Mouse (Mus musculus): Measurements from ENCODE around the gene Aloxe3.

DNA sequence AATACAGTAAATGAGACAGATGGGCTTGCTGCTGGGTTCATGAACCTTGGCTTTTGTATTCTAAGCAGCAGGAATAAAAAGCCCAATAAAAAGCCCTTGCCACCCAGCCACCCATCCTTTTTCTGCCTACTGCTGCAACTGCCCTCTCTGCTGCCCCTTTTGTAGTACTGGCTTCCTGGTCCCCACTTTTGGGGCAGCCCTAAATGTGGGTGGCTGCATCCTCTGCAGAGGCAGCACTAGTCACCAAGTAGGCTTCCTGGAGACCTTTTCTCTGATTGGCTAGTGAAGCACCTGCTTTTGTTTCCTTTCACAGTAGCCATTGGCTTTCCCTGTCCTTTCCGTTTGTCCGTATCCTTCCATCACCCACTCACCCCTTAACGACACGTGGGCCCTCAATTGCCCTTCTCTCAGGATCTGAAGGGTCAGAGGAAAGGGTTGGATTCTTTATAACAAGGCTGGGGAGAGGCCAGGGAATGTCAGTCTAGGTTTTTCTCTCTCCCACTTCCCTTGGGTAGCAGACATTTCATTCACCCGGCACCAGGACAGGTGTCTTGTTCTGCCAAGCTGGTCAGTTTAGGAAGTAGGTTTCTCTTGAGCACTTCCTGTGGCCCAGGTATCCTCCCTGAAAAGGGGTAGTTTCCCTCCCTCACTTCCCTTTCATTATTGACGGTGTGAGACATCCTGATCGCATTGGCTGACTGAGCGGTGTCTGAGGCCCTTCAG lies 27.5 kb upstream of the Aloxe3 start:
- no peak for TF ChIP-seq MAX (IDR thresholded peaks at IDR 0.05)
- no peak for TF ChIP-seq CTCF (IDR thresholded peaks at IDR 0.05; ENCODE audit: control insufficient read depth, insufficient read depth, insufficient read length)
- no peak for TF ChIP-seq USF1 (IDR thresholded peaks at IDR 0.05; ENCODE audit: low read depth)
- TF ChIP-seq MYOD1 (IDR thresholded peaks at IDR 0.05; ENCODE audit: control insufficient read depth, insufficient read length, low read depth) = no peak
- TF ChIP-seq MYOG (IDR thresholded peaks at IDR 0.05; ENCODE audit: control insufficient read depth, extremely low read depth, insufficient read length) = no peak

Measured in C2C12 (cell line).